Mouse (Mus musculus) lung, postnatal 0 days (tissue): ENCODE measurements at regions not wholly inside any gene's neighbourhood (a gene's known extent, or its start where the extent isn't known, plus 50 kb on each side); places are given as distances from the start of the nearest gene placed in this dataset.

Experiments used
- ATAC-seq: fragments of 200-750 bp; cut with Nextera tagmentation; 2 replicates; pipeline ENCODE4 v1.8.0; 2017; ENCODE audit warnings: moderate library complexity
- DNase-seq: peaks from one replicate; pipeline ENCODE4 v3.0.0-alpha.2; 2016; ENCODE audit warnings: low spot score
- H3K27ac ChIP-seq: fragments of 300-500 bp; sonication (generic); 2 replicates; pipeline ENCODE4 v1.5.1; 2014; ENCODE audit warnings: antibody characterized with exemption, mild to moderate bottlenecking, low read length, mixed read lengths
- H3K27me3 ChIP-seq: fragments of 300-500 bp; sonication (generic); replicated peaks from 2 replicates; pipeline ENCODE4 v1.6.1; 2014; ENCODE audit warnings: low read length, mixed read lengths; ENCODE audit not compliant: insufficient read depth
- H3K36me3 ChIP-seq: fragments of 300-500 bp; sonication (generic); 2 replicates; pipeline ENCODE4 v1.6.1; 2014; ENCODE audit warnings: low read length, mixed read lengths; ENCODE audit not compliant: insufficient read depth
- H3K4me1 ChIP-seq: fragments of 300-500 bp; sonication (generic); 2 replicates; pipeline ENCODE4 v1.6.1; 2014; ENCODE audit warnings: antibody characterized with exemption, low read depth, low read length, mixed read lengths; ENCODE audit not compliant: insufficient read depth
- H3K4me2 ChIP-seq: fragments of 300-500 bp; sonication (generic); replicated peaks from 2 replicates; pipeline ENCODE4 v1.6.1; 2014; ENCODE audit warnings: low read depth, mild to moderate bottlenecking, low read length, moderate library complexity, mixed read lengths
- H3K4me3 ChIP-seq: fragments of 300-500 bp; sonication (generic); 2 replicates; pipeline ENCODE4 v1.5.1; 2014; ENCODE audit warnings: low read depth, low read length
- H3K9ac ChIP-seq: fragments of 300-500 bp; sonication (generic); replicated peaks from 2 replicates; pipeline ENCODE4 v1.6.1; 2014; ENCODE audit warnings: low read depth, mild to moderate bottlenecking
- H3K9me3 ChIP-seq: fragments of 300-500 bp; sonication (generic); 2 replicates; pipeline ENCODE4 v1.6.1; 2016; ENCODE audit warnings: low read length, mixed read lengths
- CTCF ChIP-seq: IDR thresholded peaks from 2 replicates; pipeline ENCODE4 v1.5.1; 2016; ENCODE audit warnings: antibody characterized with exemption, mild to moderate bottlenecking
- EP300 ChIP-seq: IDR thresholded peaks from 2 replicates; pipeline ENCODE4 v1.6.1; 2016; ENCODE audit warnings: antibody characterized with exemption, mild to moderate bottlenecking, control low read depth
- WGBS: fragments of 180-500 bp; shearing (Covaris S2); extraction: QIAGEN DNeasy Blood & Tissue Kit; methylation state at CpG from one replicate; pipeline ENCODE4 v1.1.7; 2014; 5-methylcytosine and 5-hydroxymethylcytosine counted together

DNA sequence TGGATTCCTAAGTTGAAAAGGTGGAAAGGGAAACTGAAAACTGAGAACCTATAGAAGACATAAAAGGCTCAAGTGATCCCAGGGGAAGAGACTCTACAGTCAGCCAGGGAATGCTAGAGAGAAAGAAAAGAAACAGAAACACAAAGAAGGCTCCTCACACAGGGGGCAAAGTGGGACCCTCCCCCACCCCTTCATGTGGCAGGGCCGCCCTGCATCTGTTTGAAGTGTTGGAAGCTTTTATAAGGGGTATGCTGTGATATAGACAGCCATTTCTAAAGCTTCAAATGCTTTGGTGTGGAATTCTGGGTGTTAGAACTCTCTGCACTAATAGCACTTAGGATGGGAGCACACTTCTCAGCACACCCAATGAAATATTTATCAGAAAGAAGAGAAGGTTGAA lies 276.7 kb upstream of the Cdh5 start:
- no peaks in the 10 kb centered on the region for H3K36me3 ChIP-seq
- no peak overlapping the region for H3K4me2 ChIP-seq
- 33% methylated on average over 1 of the region's 1 CpGs for WGBS
- no peak overlapping the region for H3K9ac ChIP-seq
- H3K4me3 ChIP-seq: no peak overlapping the region
- no peaks in the 10 kb centered on the region for H3K27me3 ChIP-seq
- no peaks in the 10 kb centered on the region for H3K9me3 ChIP-seq
- H3K27ac ChIP-seq: 0 out of 2 replicates have a peak overlapping the region, but pooled peaks have one; percentile 4
- no peak for ATAC-seq
- TF ChIP-seq EP300: no peak
- no peak for TF ChIP-seq CTCF
- no peak for DNase-seq
- H3K4me1 ChIP-seq: no peaks in the 10 kb centered on the region

DNA sequence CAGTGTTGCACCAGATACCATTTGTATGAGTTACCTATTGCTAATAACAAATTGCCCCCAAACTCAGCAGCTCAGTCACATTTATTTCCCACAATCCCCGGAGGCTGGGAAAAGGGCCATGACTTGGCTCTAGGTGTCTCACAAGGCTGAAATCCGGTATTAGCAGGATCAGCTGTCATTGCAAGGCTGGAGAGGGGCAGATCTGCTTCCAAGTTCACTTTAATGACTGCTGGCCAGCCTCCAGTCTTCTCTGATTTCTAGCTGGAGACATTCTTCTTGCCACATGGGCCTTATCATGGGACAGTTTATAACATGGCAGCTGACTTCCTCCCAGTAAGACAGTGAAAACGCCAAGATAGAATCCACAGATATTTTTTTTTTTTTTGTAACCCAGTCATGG lies 276.1 kb upstream of the Cdh5 start:
- Histone ChIP-seq H3K36me3 (no peaks in the 10 kb centered on the region), H3K9me3 (no peaks in the 10 kb centered on the region), H3K4me3 (no peak overlapping the region), H3K27ac (peak overlapping the region; percentile 52; the same call in 1 of the 2 replicates), H3K4me2 (no peak overlapping the region), H3K4me1 (no peaks in the 10 kb centered on the region), H3K27me3 (no peaks in the 10 kb centered on the region), H3K9ac (no peak overlapping the region)
- DNase-seq (peak; percentile 93), ATAC-seq (peak; percentile 93)
- TF ChIP-seq CTCF (no peak), EP300 (peak; percentile 87)
- 34% methylated on average over 3 of the region's 3 CpGs for WGBS

DNA sequence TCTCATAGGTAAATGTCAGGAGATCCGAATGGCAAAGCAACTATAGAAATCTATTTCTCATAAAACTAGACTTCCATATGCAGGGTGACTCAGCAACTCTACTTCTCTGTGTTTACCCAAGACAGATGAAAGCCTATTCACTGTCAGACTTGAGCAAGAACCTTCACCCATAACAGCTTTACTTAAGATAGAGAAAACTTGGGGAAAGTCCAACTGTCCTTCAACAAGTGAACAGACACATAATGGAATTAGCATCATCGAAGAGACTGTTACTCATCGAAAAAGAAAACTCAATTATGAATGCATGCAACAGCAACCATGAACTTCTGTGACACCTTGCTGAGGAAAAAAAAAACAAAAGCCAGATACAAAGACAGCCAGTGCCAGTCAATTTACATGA lies 271.0 kb upstream of the Cdh5 start:
- TF ChIP-seq EP300: no peak
- no peak for TF ChIP-seq CTCF
- Histone ChIP-seq H3K27ac (no peak overlapping the region), H3K27me3 (no peaks in the 10 kb centered on the region), H3K4me1 (no peaks in the 10 kb centered on the region), H3K4me2 (no peak overlapping the region), H3K9ac (no peak overlapping the region), H3K36me3 (no peaks in the 10 kb centered on the region), H3K9me3 (no peaks in the 10 kb centered on the region), H3K4me3 (no peak overlapping the region)
- ATAC-seq: no peak
- WGBS: 47% methylated on average over 3 of the region's 3 CpGs
- DNase-seq: peak; percentile 43

DNA sequence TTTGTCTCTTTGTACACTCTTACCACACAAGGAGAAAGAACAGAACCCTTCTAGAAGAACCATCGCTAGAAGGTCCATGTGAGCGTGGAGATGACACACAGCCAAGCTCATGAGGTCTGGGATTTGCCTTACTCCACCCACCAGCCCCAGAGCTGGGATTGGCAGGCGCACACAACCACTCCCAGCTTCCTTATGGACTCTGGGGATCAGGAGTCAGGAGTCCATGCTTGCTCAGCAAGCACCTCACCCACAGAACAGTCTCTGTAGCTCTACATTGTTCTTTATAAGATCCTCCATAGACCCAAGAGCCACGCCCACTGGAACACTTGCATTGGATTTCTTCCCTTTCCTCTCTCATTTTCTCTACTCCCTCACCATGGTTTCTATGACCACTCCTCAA lies 261.4 kb upstream of the Cdh5 start:
- H3K4me3 ChIP-seq: no peak overlapping the region
- H3K36me3 ChIP-seq: no peaks in the 10 kb centered on the region
- H3K4me1 ChIP-seq: no peaks in the 10 kb centered on the region
- no peak for ATAC-seq
- 86% methylated on average over 4 of the region's 4 CpGs for WGBS
- TF ChIP-seq EP300: no peak
- TF ChIP-seq CTCF: no peak
- no peak for DNase-seq
- H3K9ac ChIP-seq: no peak overlapping the region
- H3K27ac ChIP-seq: no peak overlapping the region
- no peaks in the 10 kb centered on the region for H3K9me3 ChIP-seq
- no peak overlapping the region for H3K4me2 ChIP-seq
- no peaks in the 10 kb centered on the region for H3K27me3 ChIP-seq

DNA sequence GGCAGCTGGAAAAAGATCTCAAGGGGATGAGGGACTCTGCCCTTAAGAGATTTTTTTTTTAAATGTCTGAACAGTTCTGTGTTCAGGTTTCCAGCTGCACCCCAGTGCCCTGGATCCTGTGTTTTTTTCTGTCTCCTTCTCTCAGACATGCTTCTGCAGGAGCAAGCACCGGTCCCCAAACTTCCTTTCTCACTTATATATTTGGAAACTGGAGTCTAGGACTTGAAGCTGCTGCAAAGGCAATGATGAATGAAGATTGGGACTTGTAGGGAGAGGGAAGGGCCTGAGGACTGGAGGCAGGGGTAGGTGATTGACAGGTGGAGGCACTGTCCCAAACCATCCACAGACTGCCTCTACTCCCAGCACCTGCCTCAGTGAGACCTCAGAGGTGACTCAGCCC lies 255.5 kb upstream of the Cdh5 start:
- no peak for TF ChIP-seq CTCF
- TF ChIP-seq EP300: no peak
- no peaks in the 10 kb centered on the region for H3K9me3 ChIP-seq
- H3K9ac ChIP-seq: no peak overlapping the region
- DNase-seq (no peak), ATAC-seq (no peak)
- 52% methylated on average over 1 of the region's 1 CpGs for WGBS
- no peaks in the 10 kb centered on the region for H3K4me1 ChIP-seq
- no peak overlapping the region for H3K4me3 ChIP-seq
- H3K36me3 ChIP-seq: no peaks in the 10 kb centered on the region
- no peak overlapping the region for H3K27ac ChIP-seq
- no peak overlapping the region for H3K4me2 ChIP-seq
- no peaks in the 10 kb centered on the region for H3K27me3 ChIP-seq

DNA sequence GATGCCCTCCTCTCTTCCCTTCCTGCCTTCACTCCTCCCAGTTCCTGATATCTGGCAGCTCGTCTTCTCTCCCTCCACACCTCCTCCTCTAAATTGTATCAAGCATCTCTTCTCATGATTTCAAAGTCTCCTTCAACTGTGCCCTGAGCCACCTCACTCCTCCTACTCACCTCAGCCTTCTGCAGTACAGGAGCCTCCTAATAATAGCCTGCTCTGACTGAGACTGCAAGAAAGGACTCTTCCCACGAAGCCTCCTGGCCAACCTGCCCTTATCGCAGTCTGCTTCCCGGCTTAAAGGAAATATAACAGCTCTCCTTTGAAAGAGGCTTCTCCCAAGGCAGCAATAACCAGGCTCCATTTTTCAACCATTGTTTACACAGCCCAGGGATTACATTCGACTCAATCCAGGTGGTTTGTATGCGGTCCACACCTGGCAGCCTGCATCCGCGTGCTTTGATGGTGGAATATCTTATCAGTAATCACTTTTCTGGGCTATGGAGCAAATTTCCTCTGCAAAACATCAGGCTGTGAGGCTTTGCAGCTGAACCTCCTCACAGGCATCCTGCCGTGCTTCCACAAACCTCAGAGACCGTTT lies 254.9 kb upstream of the Cdh5 start:
- TF ChIP-seq EP300: no peak
- TF ChIP-seq CTCF: no peak
- Histone ChIP-seq H3K4me3 (no peak overlapping the region), H3K4me2 (no peak overlapping the region), H3K9ac (no peak overlapping the region), H3K36me3 (no peaks in the 10 kb centered on the region), H3K27me3 (no peaks in the 10 kb centered on the region), H3K9me3 (no peaks in the 10 kb centered on the region), H3K4me1 (no peaks in the 10 kb centered on the region), H3K27ac (no peak overlapping the region)
- no peak for ATAC-seq
- no peak for DNase-seq
- 18% methylated on average over 10 of the region's 10 CpGs for WGBS

DNA sequence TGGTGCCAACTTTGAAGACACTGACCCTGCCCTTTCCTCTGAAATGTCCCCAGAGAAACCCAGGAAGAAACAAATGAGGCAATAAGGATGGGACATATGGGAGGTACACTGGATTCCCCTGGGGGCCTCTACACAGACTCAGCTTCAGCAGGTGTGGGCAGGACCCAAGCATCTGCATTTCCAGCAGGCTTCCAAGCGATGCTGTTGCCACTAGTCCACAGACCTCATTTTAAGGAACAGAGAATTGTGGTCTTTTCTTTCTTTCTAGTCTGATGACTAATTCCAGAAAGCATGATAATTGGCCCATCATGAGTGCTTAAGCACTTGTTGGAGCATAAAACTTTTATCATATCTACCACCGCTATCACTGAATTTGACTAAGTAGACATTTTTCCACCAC lies 251.6 kb upstream of the Cdh5 start:
- H3K9me3 ChIP-seq: no peaks in the 10 kb centered on the region
- no peak for ATAC-seq
- no peak overlapping the region for H3K9ac ChIP-seq
- no peaks in the 10 kb centered on the region for H3K4me1 ChIP-seq
- H3K4me3 ChIP-seq: no peak overlapping the region
- DNase-seq: no peak
- no peaks in the 10 kb centered on the region for H3K27me3 ChIP-seq
- H3K27ac ChIP-seq: no peak overlapping the region
- no peaks in the 10 kb centered on the region for H3K36me3 ChIP-seq
- no peak overlapping the region for H3K4me2 ChIP-seq
- no peak for TF ChIP-seq EP300
- no peak for TF ChIP-seq CTCF
- WGBS: 96% methylated on average over 2 of the region's 2 CpGs
